Mouse (Mus musculus) stomach, embryonic 16.5 days (tissue): ENCODE data around the gene Zfand5. TPM values are rescaled to one million over a fixed set of nuclear protein-coding genes. Genes with fewer than 3 reads are reported as not detected.

Source experiments
- ATAC-seq: fragments of 200-750 bp; cut with Nextera tagmentation; 2 replicates; pipeline ENCODE4 v1.8.0; 2017; ENCODE audit warnings: moderate number of reproducible peaks, moderate TSS enrichment; ENCODE audit not compliant: insufficient read depth, low FRiP score
- H3K27ac ChIP-seq: fragments of 300-500 bp; sonication (generic); 2 replicates; pipeline ENCODE4 v1.5.1; 2014; ENCODE audit warnings: low read length
- H3K27me3 ChIP-seq: fragments of 300-500 bp; sonication (generic); 2 replicates; pipeline ENCODE4 v1.6.1; 2014; ENCODE audit warnings: low read length, control low read depth, mixed read lengths; ENCODE audit not compliant: control insufficient read depth, insufficient read depth
- H3K36me3 ChIP-seq: fragments of 300-500 bp; sonication (generic); 2 replicates; pipeline ENCODE4 v1.6.1; 2014; ENCODE audit warnings: low read length; ENCODE audit not compliant: control insufficient read depth, insufficient read depth
- H3K4me1 ChIP-seq: fragments of 300-500 bp; sonication (generic); 2 replicates; pipeline ENCODE4 v1.6.1; 2014; ENCODE audit warnings: low read length, control low read depth, mixed read lengths; ENCODE audit not compliant: control insufficient read depth, insufficient read depth
- H3K4me2 ChIP-seq: fragments of 300-500 bp; sonication (generic); 2 replicates; pipeline ENCODE4 v1.6.1; 2014; ENCODE audit warnings: low read depth, low read length, mixed read lengths
- H3K4me3 ChIP-seq: fragments of 300-500 bp; sonication (generic); replicated peaks from 2 replicates; pipeline ENCODE4 v1.5.1; 2014; ENCODE audit warnings: mild to moderate bottlenecking, low read length
- H3K9ac ChIP-seq: fragments of 300-500 bp; sonication (generic); 2 replicates; pipeline ENCODE4 v1.6.1; 2014; ENCODE audit warnings: low read length
- H3K9me3 ChIP-seq: fragments of 300-500 bp; sonication (generic); replicated peaks from 2 replicates; pipeline ENCODE4 v1.6.1; 2016; ENCODE audit warnings: low read length, control low read depth; ENCODE audit not compliant: control insufficient read depth
- WGBS: fragments of 180-500 bp; shearing (Covaris S2); extraction: QIAGEN DNeasy Blood & Tissue Kit; methylation state at CpG from one replicate; pipeline ENCODE4 v1.1.7; 2014; 5-methylcytosine and 5-hydroxymethylcytosine counted together
- polyA plus RNA-seq: library from polyadenylated mRNA; unstranded; fragments of >200 nt; fragmentation: Nextera tagmentation; extraction: Ambion mirVana; gene quantifications from 2 replicates; pipeline ENCODE4 v1.2.1, GENCODE M21; 2015

Gene Zfand5
- polyA plus RNA-seq, 1 experiment from 2014 or later = 49.2 TPM

DNA sequence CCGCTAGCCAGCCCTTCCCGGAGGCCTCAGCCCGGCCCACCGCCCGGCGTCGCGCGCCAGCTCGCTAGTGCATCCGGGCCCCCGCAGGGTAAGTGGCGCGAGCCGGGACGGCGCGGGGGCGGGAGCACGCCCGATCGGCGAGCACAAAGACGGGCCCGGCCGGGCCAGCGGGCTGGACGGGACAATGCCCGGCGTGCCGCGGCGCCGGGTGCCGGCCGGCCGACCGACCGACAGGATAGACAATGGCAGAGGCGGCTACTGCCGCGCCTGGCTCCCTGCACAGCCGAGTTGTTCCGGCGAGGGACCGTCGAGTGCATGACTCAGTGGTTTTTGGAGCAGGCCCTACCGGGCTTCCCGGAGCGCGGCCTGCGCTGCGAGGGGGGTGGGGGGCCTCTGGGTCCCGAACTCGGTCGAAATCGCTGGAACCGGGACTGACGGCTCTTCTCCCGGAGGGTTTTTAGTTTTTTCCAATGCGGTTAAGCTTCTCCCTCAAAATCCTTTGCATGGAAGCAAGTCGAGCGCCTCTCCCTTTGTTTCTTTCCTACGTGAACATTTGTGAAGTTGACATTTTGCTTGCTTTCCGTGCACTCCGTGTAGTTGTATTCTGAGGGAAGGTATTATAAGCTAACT lies 692 bp downstream of the Zfand5 start:
- Histone ChIP-seq H3K4me2 (peak overlapping the region; percentile 76), H3K9ac (peak overlapping the region; percentile 98), H3K36me3 (peaks cover 5% of the 10 kb centered on the region), H3K4me3 (peak overlapping the region; percentile 79), H3K27me3 (no peaks in the 10 kb centered on the region), H3K9me3 (no peaks in the 10 kb centered on the region), H3K27ac (peak overlapping the region; percentile 100), H3K4me1 (peaks cover 9% of the 10 kb centered on the region)
- WGBS = under 1% methylated on average over 66 of the region's 66 CpGs
- peak; percentile 63 for ATAC-seq

GRCm38 (mm10) chr19:21273440-21273839 lies 1.4 kb downstream of the Zfand5 start:
- H3K9me3 ChIP-seq = no peaks in the 10 kb centered on the region
- H3K4me3 ChIP-seq = peak overlapping the region; percentile 79
- no peak for ATAC-seq
- under 1% methylated on average over 4 of the region's 4 CpGs for WGBS
- H3K4me1 ChIP-seq = peaks cover 9% of the 10 kb centered on the region
- no peaks in the 10 kb centered on the region for H3K27me3 ChIP-seq
- H3K27ac ChIP-seq = peak overlapping the region; percentile 57
- H3K36me3 ChIP-seq = peaks cover 5% of the 10 kb centered on the region
- H3K9ac ChIP-seq = peak overlapping the region; percentile 66
- H3K4me2 ChIP-seq = peak overlapping the region; percentile 76

GRCm38 (mm10) chr19:21274181-21274591 lies 2.1 kb downstream of the Zfand5 start:
- Histone ChIP-seq H3K27me3 (no peaks in the 10 kb centered on the region), H3K4me2 (peak overlapping the region; percentile 76), H3K27ac (peak overlapping the region; percentile 57), H3K4me3 (peak overlapping the region; percentile 79), H3K36me3 (peaks cover 5% of the 10 kb centered on the region), H3K4me1 (peaks cover 9% of the 10 kb centered on the region), H3K9me3 (no peaks in the 10 kb centered on the region), H3K9ac (peak overlapping the region; percentile 64)
- WGBS = 0% methylated on average over 2 of the region's 2 CpGs
- ATAC-seq = no peak

DNA sequence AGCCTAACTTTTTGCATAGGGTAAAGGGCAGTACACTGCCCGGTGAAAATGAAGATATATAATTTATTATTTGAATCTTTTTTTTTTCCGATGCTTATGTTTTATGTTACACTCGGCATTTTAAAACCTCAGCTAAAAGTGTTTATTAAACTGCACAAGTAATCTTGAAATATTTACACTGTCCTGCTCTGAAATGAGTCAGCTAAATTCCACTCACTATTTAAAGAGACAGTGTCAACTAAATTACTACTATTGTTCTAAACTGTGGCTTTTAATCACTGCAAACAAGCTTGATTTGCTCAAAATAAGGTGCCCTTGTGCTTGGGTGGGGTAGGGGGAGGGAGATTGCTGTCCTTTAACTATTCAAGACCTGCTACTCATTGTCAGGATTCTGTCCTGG lies 2.6 kb downstream of the Zfand5 start:
- Histone ChIP-seq H3K9ac (peak overlapping the region; percentile 48), H3K9me3 (no peaks in the 10 kb centered on the region), H3K4me1 (peaks cover 9% of the 10 kb centered on the region), H3K36me3 (peaks cover 5% of the 10 kb centered on the region), H3K4me3 (peak overlapping the region; percentile 79), H3K4me2 (peak overlapping the region; percentile 76), H3K27me3 (no peaks in the 10 kb centered on the region), H3K27ac (peak overlapping the region; percentile 57; the same call in 1 of the 2 replicates)
- WGBS = 3% methylated on average over 3 of the region's 3 CpGs
- no peak for ATAC-seq

- peaks cover 8% of the 10 kb centered on the region for H3K36me3 ChIP-seq
- H3K4me2 ChIP-seq = no peak overlapping the region
- H3K4me3 ChIP-seq = no peak overlapping the region
- H3K4me1 ChIP-seq = peaks cover 6% of the 10 kb centered on the region
- no peaks in the 10 kb centered on the region for H3K27me3 ChIP-seq
- H3K9ac ChIP-seq = no peak overlapping the region
- H3K9me3 ChIP-seq = no peaks in the 10 kb centered on the region
- H3K27ac ChIP-seq = no peak overlapping the region
- no peak for ATAC-seq
Measured at GRCm38 (mm10) chr19:21276317-21276716, 4.2 kb downstream of the Zfand5 start.

GRCm38 (mm10) chr19:21286421-21287097 lies 14.5 kb downstream of the Zfand5 start:
- Histone ChIP-seq H3K4me2 (no peak overlapping the region), H3K9me3 (0 out of 2 replicates have a peak, but pooled peaks cover 3% of the 10 kb centered on the region), H3K36me3 (no peaks in the 10 kb centered on the region; the same call in none of the 2 replicates), H3K4me3 (no peak overlapping the region), H3K9ac (no peak overlapping the region), H3K4me1 (no peaks in the 10 kb centered on the region), H3K27me3 (no peaks in the 10 kb centered on the region), H3K27ac (no peak overlapping the region)
- no peak for ATAC-seq
- 72% methylated on average over 3 of the region's 3 CpGs for WGBS

DNA sequence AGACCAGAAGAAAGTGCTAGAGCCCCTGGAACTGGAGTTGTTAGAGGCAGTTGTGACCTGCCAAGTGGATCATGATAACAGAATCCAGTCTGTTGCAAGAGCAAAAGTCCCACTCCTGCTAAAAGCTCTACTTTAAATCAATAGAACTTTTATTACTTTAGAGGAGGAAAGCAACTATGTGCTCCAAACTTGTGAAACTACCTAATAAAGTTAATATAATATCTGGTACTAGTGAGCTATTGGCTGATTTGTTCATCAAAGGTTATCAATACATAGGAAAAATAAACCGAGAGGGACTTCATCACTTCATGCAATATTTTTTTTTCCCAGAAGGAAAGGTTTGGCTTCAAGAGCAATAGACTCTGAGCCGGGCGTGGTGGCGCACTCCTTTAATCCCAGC lies 25.3 kb downstream of the Zfand5 start:
- no peak overlapping the region for H3K27ac ChIP-seq
- no peak overlapping the region for H3K4me2 ChIP-seq
- H3K36me3 ChIP-seq = no peaks in the 10 kb centered on the region
- H3K9ac ChIP-seq = no peak overlapping the region
- no peaks in the 10 kb centered on the region for H3K27me3 ChIP-seq
- ATAC-seq = no peak
- WGBS = 95% methylated on average over 4 of the region's 4 CpGs
- no peak overlapping the region for H3K4me3 ChIP-seq
- no peaks in the 10 kb centered on the region for H3K9me3 ChIP-seq
- no peaks in the 10 kb centered on the region for H3K4me1 ChIP-seq

DNA sequence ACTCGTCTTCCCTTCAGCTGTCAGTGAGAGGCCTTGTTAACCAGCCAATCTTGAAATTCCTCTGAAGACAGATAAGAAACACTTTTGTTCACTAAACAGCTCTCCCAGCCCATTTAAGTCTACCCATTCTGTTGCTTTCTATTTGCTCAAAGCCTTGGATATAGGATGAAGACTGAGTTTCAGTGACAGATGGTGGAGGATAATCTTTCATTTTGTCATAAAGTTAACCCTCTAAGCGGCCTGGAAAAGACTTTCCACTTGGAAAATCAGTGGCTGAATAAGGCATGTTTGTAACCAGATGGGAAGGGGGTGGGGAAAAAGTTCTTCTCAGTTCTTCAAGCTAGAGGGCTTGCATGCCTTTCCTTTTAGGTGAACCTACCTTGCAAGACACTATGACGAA lies 29.7 kb downstream of the Zfand5 start:
- WGBS = 29% methylated on average over 3 of the region's 3 CpGs
- H3K9me3 ChIP-seq = no peaks in the 10 kb centered on the region
- no peaks in the 10 kb centered on the region for H3K36me3 ChIP-seq
- no peaks in the 10 kb centered on the region for H3K27me3 ChIP-seq
- no peak overlapping the region for H3K9ac ChIP-seq
- ATAC-seq = no peak
- no peak overlapping the region for H3K4me3 ChIP-seq
- H3K4me1 ChIP-seq = no peaks in the 10 kb centered on the region
- no peak overlapping the region for H3K27ac ChIP-seq
- no peak overlapping the region for H3K4me2 ChIP-seq

DNA sequence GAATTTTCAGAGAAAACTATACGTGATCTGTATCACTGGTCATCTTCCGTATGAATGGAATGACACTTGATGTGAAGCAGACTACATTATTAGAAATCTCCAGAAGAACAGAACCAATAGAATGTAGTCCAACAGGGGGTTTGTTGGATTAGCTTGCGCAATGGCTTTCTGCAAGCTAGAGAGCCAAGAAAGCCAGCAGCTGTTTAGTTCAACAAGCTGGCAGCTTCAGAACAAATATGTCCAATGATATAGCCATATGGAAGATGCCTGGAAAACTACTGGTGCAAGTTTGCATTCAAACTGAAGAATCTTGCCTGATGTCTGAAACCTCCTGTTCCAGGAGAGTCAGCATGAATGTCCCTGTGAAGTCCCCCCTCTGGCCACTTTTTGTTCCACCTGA lies 35.7 kb downstream of the Zfand5 start:
- Histone ChIP-seq H3K27ac (no peak overlapping the region), H3K4me2 (no peak overlapping the region), H3K9me3 (no peaks in the 10 kb centered on the region), H3K4me3 (no peak overlapping the region), H3K4me1 (no peaks in the 10 kb centered on the region), H3K27me3 (no peaks in the 10 kb centered on the region), H3K36me3 (no peaks in the 10 kb centered on the region), H3K9ac (no peak overlapping the region)
- WGBS = 79% methylated on average over 3 of the region's 3 CpGs
- ATAC-seq = no peak
